Mouse (Mus musculus) cerebellum, postnatal 25 days (tissue): ENCODE results near the gene Mmp19.
"Not testable (repeated sequence)": the region's sequence is repeated elsewhere in the genome, so short reads cannot be mapped to it uniquely, and the experiment has no call there.

Experiments used
- DNase-seq, 2 experiments: peaks; one replicate each; pipeline ENCODE4 v3.0.0; 2021; ENCODE audit warnings: mixed read lengths in 2 of 2

The Mmp19 gene

GRCm38 (mm10) chr10:128801981-128802495, 11.3 kb downstream of the Mmp19 start:
- DNase-seq = peak in 1 of 2 experiments; percentile 10

- no peak for DNase-seq
Measured at GRCm38 (mm10) chr10:128802956-128803355, 12.2 kb downstream of the Mmp19 start.

DNA sequence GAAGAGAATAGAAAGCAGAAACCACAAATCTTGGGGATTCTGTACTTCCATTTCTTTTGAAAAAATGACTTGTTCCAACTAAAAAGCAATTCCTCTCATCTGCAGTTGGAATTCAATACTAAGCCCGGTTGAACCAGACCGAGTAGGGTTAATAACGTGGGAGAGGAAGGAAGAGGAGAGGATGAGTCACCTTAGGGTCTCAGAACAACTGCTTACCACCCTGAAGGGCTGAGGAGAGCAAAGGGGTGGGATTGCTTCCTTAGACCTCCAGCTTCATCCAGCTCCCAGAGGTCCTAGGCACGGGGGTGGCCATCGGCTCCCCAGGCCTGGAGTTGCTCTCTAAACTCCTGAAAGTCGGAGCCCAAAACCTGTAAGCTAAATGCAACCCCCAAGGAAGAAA, 12.7 kb downstream of the Mmp19 start:
- DNase-seq = no peak

GRCm38 (mm10) chr10:128803771-128804270, 13.1 kb downstream of the Mmp19 start, which contains the start of gene Dnajc14:
TSS of gene Dnajc14 (plus strand) at chr10:128804062.
- peak; percentile 75 to 77 for DNase-seq

DNA sequence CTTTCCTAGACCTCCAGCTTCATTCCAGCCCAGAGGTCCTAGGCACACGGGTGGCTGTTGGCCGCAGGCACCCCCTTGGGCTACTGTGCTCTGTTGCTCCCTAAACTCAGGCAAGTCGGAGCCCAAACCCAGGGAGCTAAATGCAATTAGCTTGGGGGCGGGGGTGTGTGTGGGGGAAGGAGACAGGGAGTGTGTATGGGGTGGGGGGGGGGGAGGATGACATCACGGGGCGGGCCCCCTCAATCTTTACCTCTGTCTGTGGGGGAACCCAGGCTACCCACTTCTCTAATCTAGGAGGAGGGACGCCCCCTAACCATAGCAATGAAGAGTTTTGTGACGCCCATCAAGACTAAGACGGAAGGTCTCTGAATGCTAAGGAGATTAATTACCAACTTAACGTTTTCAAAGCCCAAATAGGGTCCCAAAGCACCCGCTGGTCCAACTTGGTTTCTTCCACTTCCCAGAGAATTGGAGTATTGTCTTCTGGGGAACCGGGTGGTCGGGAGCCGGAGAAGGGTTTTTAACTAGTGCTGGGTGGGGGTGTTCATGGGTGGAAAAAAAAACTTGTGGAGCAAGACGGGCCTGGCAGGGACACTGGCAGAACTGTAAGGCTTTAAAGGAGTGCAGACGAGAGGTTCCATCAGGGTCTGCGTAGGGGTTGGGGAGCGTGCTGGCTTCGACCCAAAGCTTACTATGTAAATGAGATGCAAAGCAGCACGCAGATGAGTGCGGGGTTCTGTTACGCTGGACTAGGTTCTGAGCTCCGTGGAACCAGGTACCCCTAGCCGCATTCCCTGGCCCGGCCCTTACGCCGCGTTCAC, 13.8 kb downstream of the Mmp19 start, which contains the start of gene Tmem198b:
TSS of gene Tmem198b (minus strand) at position 100 of the 821 bp plus-strand sequence.
- DNase-seq = peak; percentile 78 to 79

GRCm38 (mm10) chr10:128805092-128806000, 14.6 kb downstream of the Mmp19 start:
- DNase-seq = peak; percentile 94 to 98

- peak in 1 of 2 experiments; percentile 13 for DNase-seq
Measured at GRCm38 (mm10) chr10:128806086-128806485, 15.4 kb downstream of the Mmp19 start.

- DNase-seq = no peak
Measured at GRCm38 (mm10) chr10:128807018-128807417, 16.3 kb downstream of the Mmp19 start.

DNA sequence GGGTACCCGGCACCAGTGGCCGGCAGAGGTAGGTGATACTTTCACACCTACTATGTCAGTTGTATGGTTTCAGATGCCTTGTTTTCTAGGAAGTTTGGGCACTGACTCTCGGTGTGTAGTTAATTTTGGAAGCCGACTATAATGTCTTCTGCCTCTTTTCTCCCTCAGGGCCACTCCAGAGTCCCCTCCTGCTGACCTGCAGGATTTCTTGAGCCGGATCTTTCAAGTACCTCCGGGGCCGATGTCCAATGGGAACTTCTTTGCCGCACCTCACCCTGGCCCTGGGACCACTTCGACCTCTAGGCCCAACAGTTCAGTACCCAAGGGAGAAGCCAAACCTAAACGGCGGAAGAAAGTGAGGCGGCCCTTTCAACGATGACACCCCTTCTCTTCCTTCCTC, 26.3 kb downstream of the Mmp19 start, which contains the start of gene Sarnp:
TSS of gene Sarnp (plus strand) at position 301 of the 400 bp plus-strand sequence.
- DNase-seq = no peak

GRCm38 (mm10) chr10:128820217-128820616, 29.5 kb downstream of the Mmp19 start:
- DNase-seq = no peak

- peak; percentile 99 to 100 for DNase-seq
Measured at GRCm38 (mm10) chr10:128821358-128822056, 30.8 kb downstream of the Mmp19 start, which contains the start of gene Ormdl2. TSS of gene Ormdl2 (minus strand) at chr10:128821645.

DNA sequence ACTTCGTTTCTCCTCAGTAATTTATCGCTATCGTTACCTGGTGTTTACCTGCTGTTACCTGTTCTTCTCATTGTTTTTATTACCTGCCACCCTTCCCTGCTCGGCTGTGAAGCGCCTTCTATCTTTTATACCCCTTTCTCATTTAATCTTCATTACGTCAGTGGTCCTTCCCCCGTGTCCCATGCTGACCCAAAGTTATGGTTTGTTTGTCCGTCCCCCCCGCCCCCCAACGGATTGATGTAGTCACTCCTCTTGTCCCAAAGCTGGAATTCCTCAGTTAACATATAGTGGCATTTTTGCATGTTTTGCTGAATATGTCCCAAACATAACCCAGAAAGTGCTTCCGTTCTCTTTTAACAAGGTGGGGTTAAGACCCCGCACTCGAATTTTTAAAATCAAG, 31.4 kb downstream of the Mmp19 start:
- no peak for DNase-seq

GRCm38 (mm10) chr10:128823087-128823486, 32.4 kb downstream of the Mmp19 start:
- not testable (repeated sequence) for DNase-seq

DNA sequence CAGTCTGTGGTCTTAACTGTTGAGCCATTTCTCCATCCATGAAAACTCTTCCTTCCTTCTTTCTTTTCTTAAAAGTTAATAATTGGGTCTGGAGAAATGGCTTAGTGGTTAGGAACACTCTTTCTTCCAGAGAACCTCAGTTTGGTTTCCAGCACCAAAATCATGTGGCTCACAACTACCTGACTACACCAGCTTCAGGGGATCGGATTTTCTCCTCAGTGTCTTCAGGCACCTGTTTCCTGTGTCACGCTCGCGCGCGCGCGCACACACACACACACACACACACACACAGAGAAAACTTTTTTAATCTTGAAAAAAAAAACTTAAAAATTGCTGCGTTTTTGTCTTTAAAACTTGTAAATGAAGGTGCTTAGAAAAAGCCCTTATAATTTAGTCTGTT, 33.1 kb downstream of the Mmp19 start:
- DNase-seq = no peak

DNA sequence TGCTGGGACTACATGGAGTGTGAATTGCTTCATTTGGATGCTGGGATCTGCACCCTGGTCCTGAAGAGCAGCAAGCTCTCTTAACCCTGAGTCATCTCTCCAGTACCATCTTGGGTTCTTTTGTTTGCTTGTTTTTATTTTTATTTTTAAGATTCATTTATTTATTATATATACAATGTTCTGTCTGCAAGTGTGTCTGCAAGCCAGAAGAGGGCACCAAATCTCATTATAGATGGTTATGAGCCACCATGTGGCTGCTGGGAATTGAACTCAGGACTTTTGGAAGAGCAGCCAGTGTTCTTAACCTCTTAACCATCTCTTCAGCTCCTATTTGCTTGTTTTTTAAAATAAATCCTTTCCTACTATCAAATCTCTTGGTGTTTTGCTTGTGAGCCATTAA, 46.7 kb downstream of the Mmp19 start:
- no peak for DNase-seq

- no peak for DNase-seq
Measured at GRCm38 (mm10) chr10:128839434-128839833, 48.7 kb downstream of the Mmp19 start.

GRCm38 (mm10) chr10:128840612-128841011, 49.9 kb downstream of the Mmp19 start:
- DNase-seq = no peak

- no peak for DNase-seq
Measured at GRCm38 (mm10) chr10:128843260-128843659, 52.5 kb downstream of the Mmp19 start.

GRCm38 (mm10) chr10:128845516-128845915, 54.8 kb downstream of the Mmp19 start:
- no peak for DNase-seq

GRCm38 (mm10) chr10:128846664-128847063, 56.0 kb downstream of the Mmp19 start:
- no peak for DNase-seq

GRCm38 (mm10) chr10:128848426-128848825, 57.7 kb downstream of the Mmp19 start:
- no peak for DNase-seq

DNA sequence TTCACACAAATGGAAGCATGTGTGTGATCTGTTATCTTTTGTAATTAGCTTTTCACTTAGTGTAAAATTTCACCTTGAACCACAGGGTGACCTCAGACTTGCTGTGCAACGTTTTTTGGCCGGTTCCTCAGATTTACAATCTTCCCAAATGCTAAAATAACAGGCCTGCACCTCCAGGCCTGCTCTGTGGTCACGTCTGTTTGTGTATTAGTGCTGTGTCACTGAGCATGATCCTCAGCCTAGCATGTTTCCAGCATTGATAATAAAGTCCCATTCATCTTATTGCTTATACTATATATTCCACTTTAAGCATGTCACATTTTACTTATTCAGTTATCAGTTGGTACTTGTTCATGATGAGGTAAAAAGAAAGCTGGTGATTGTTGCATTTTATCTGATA, 59.6 kb downstream of the Mmp19 start:
- no peak for DNase-seq
